Mouse (Mus musculus): ENCODE data around the gene E2f2. TPM values are rescaled to one million over a fixed set of nuclear protein-coding genes. Genes with fewer than 3 reads are reported as not detected.

E2f2 gene
- polyA plus RNA-seq, 1 experiment from 2014 or later: 3.2 TPM

GRCm38 (mm10) chr4:136239622-136240021 lies 67.4 kb downstream of the E2f2 start:
- ATAC-seq (replicated peaks; ENCODE audit: low FRiP score, low read depth): peak; percentile 61; the same call in 1 of the 2 replicates
- H3K4me1 ChIP-seq (replicated peaks; ENCODE audit: insufficient read depth, low read length): no peaks in the 10 kb centered on the region
- H3K9ac ChIP-seq (ENCODE audit: low read depth, low read length): no peak overlapping the region
- H3K4me2 ChIP-seq (ENCODE audit: low read length): no peak overlapping the region
- TF ChIP-seq CTCF (IDR thresholded peaks at IDR 0.05; ENCODE audit: low read depth): peak; percentile 77
- 0 out of 2 replicates have a peak, but pooled peaks cover 3% of the 10 kb centered on the region for H3K36me3 ChIP-seq (ENCODE audit: insufficient read depth, low read length)
- no peak overlapping the region for H3K27ac ChIP-seq
- H3K4me3 ChIP-seq (replicated peaks; ENCODE audit: low read depth, low read length): no peak overlapping the region
- no peaks in the 10 kb centered on the region for H3K9me3 ChIP-seq (replicated peaks; ENCODE audit: low read length)
- H3K27me3 ChIP-seq (ENCODE audit: insufficient read depth, low read length): peaks cover 5% of the 10 kb centered on the region; the same call in 1 of the 2 replicates
- DNase-seq (ENCODE audit: low spot score): peak; percentile 86
- 15% methylated on average over 8 of the region's 8 CpGs for WGBS

- H3K27me3 ChIP-seq (ENCODE audit: insufficient read depth, low read length): peaks cover 5% of the 10 kb centered on the region; the same call in 1 of the 2 replicates
- TF ChIP-seq CTCF (IDR thresholded peaks at IDR 0.05; ENCODE audit: low read depth): no peak
- H3K9ac ChIP-seq (ENCODE audit: low read depth, low read length): no peak overlapping the region
- no peak for DNase-seq (ENCODE audit: low spot score)
- ATAC-seq (replicated peaks; ENCODE audit: low FRiP score, low read depth): no peak
- H3K27ac ChIP-seq: no peak overlapping the region
- 72% methylated on average over 14 of the region's 14 CpGs for WGBS
- no peak overlapping the region for H3K4me3 ChIP-seq (replicated peaks; ENCODE audit: low read depth, low read length)
- no peaks in the 10 kb centered on the region for H3K9me3 ChIP-seq (replicated peaks; ENCODE audit: low read length)
- H3K36me3 ChIP-seq (ENCODE audit: insufficient read depth, low read length): 0 out of 2 replicates have a peak, but pooled peaks cover 3% of the 10 kb centered on the region
- no peak overlapping the region for H3K4me2 ChIP-seq (ENCODE audit: low read length)
- H3K4me1 ChIP-seq (replicated peaks; ENCODE audit: insufficient read depth, low read length): no peaks in the 10 kb centered on the region
Measured at GRCm38 (mm10) chr4:136240123-136240522, 67.9 kb downstream of the E2f2 start.

GRCm38 (mm10) chr4:136240955-136241354 lies 68.8 kb downstream of the E2f2 start:
- H3K4me1 ChIP-seq (replicated peaks; ENCODE audit: insufficient read depth, low read length): no peaks in the 10 kb centered on the region
- no peak for DNase-seq (ENCODE audit: low spot score)
- H3K27ac ChIP-seq: no peak overlapping the region
- WGBS: 63% methylated on average over 8 of the region's 8 CpGs
- H3K36me3 ChIP-seq (ENCODE audit: insufficient read depth, low read length): 0 out of 2 replicates have a peak, but pooled peaks cover 3% of the 10 kb centered on the region
- peaks cover 7% of the 10 kb centered on the region; the same call in 1 of the 2 replicates for H3K27me3 ChIP-seq (ENCODE audit: insufficient read depth, low read length)
- no peak overlapping the region for H3K4me3 ChIP-seq (replicated peaks; ENCODE audit: low read depth, low read length)
- no peak overlapping the region for H3K4me2 ChIP-seq (ENCODE audit: low read length)
- H3K9ac ChIP-seq (ENCODE audit: low read depth, low read length): no peak overlapping the region
- no peak for TF ChIP-seq CTCF (IDR thresholded peaks at IDR 0.05; ENCODE audit: low read depth)
- no peaks in the 10 kb centered on the region for H3K9me3 ChIP-seq (replicated peaks; ENCODE audit: low read length)
- ATAC-seq (replicated peaks; ENCODE audit: low FRiP score, low read depth): no peak

GRCm38 (mm10) chr4:136242065-136242703 lies 70.0 kb downstream of the E2f2 start:
- Histone ChIP-seq H3K4me2 (ENCODE audit: low read length) (no peak overlapping the region), H3K27me3 (ENCODE audit: insufficient read depth, low read length) (peaks cover 12% of the 10 kb centered on the region), H3K4me3 (replicated peaks; ENCODE audit: low read depth, low read length) (no peak overlapping the region), H3K36me3 (ENCODE audit: insufficient read depth, low read length) (0 out of 2 replicates have a peak, but pooled peaks cover 3% of the 10 kb centered on the region), H3K27ac (no peak overlapping the region), H3K4me1 (replicated peaks; ENCODE audit: insufficient read depth, low read length) (peaks cover 7% of the 10 kb centered on the region), H3K9ac (ENCODE audit: low read depth, low read length) (no peak overlapping the region), H3K9me3 (replicated peaks; ENCODE audit: low read length) (no peaks in the 10 kb centered on the region)
- WGBS: 50% methylated on average over 8 of the region's 8 CpGs
- TF ChIP-seq CTCF (IDR thresholded peaks at IDR 0.05; ENCODE audit: low read depth): peak; percentile 73
- DNase-seq (ENCODE audit: low spot score) (no peak), ATAC-seq (replicated peaks; ENCODE audit: low FRiP score, low read depth) (no peak)

GRCm38 (mm10) chr4:136242728-136243127 lies 70.5 kb downstream of the E2f2 start:
- WGBS: 93% methylated on average over 7 of the region's 7 CpGs
- no peak overlapping the region for H3K4me2 ChIP-seq (ENCODE audit: low read length)
- 0 out of 2 replicates have a peak, but pooled peaks cover 3% of the 10 kb centered on the region for H3K36me3 ChIP-seq (ENCODE audit: insufficient read depth, low read length)
- no peak overlapping the region for H3K4me3 ChIP-seq (replicated peaks; ENCODE audit: low read depth, low read length)
- ATAC-seq (replicated peaks; ENCODE audit: low FRiP score, low read depth) (no peak), DNase-seq (ENCODE audit: low spot score) (no peak)
- no peak overlapping the region for H3K27ac ChIP-seq
- H3K27me3 ChIP-seq (ENCODE audit: insufficient read depth, low read length): peaks cover 16% of the 10 kb centered on the region
- H3K4me1 ChIP-seq (replicated peaks; ENCODE audit: insufficient read depth, low read length): peaks cover 12% of the 10 kb centered on the region
- no peaks in the 10 kb centered on the region for H3K9me3 ChIP-seq (replicated peaks; ENCODE audit: low read length)
- no peak for TF ChIP-seq CTCF (IDR thresholded peaks at IDR 0.05; ENCODE audit: low read depth)
- H3K9ac ChIP-seq (ENCODE audit: low read depth, low read length): no peak overlapping the region

GRCm38 (mm10) chr4:136244208-136244607 lies 72.0 kb downstream of the E2f2 start:
- DNase-seq (ENCODE audit: low spot score): no peak
- H3K4me1 ChIP-seq (replicated peaks; ENCODE audit: insufficient read depth, low read length): peaks cover 13% of the 10 kb centered on the region
- H3K27me3 ChIP-seq (ENCODE audit: insufficient read depth, low read length): peaks cover 14% of the 10 kb centered on the region; the same call in 1 of the 2 replicates
- H3K9me3 ChIP-seq (replicated peaks; ENCODE audit: low read length): no peaks in the 10 kb centered on the region
- ATAC-seq (replicated peaks; ENCODE audit: low FRiP score, low read depth): no peak
- H3K36me3 ChIP-seq (ENCODE audit: insufficient read depth, low read length): 0 out of 2 replicates have a peak, but pooled peaks cover 3% of the 10 kb centered on the region
- H3K27ac ChIP-seq: no peak overlapping the region
- TF ChIP-seq CTCF (IDR thresholded peaks at IDR 0.05; ENCODE audit: low read depth): no peak
- 69% methylated on average over 7 of the region's 7 CpGs for WGBS
- H3K4me2 ChIP-seq (ENCODE audit: low read length): no peak overlapping the region
- H3K4me3 ChIP-seq (replicated peaks; ENCODE audit: low read depth, low read length): no peak overlapping the region
- H3K9ac ChIP-seq (ENCODE audit: low read depth, low read length): no peak overlapping the region

Other genes with a start within 250 kb of the E2f2 start
- 107 and 110 TPM in 2 replicates for gene Hmgcl, start 225.9 kb upstream of the E2f2 start, polyA plus RNA-seq (2015; fragmentation: Nextera tagmentation; extraction: Ambion mirVana)
- 25.1 and 30.0 TPM in 2 replicates for gene Gale, start 208.7 kb upstream of the E2f2 start, polyA plus RNA-seq (2015; fragmentation: Nextera tagmentation; extraction: Ambion mirVana)
- 117 and 123 TPM in 2 replicates for gene Lypla2, start 199.8 kb upstream of the E2f2 start, polyA plus RNA-seq (2015; fragmentation: Nextera tagmentation; extraction: Ambion mirVana)
- gene Pithd1, start 185.1 kb upstream of the E2f2 start, polyA plus RNA-seq (2015; fragmentation: Nextera tagmentation; extraction: Ambion mirVana): 49.0 and 49.8 TPM in 2 replicates
- 29.1 and 30.9 TPM in 2 replicates for gene Eloa, start 150.6 kb upstream of the E2f2 start, polyA plus RNA-seq (2015; fragmentation: Nextera tagmentation; extraction: Ambion mirVana)
- 490 and 535 TPM in 2 replicates for gene Rpl11, start 119.0 kb upstream of the E2f2 start, polyA plus RNA-seq (2015; fragmentation: Nextera tagmentation; extraction: Ambion mirVana)
- gene Id3, start 28.9 kb upstream of the E2f2 start, polyA plus RNA-seq (2015; fragmentation: Nextera tagmentation; extraction: Ambion mirVana): 764 and 829 TPM in 2 replicates
- 2.7 and 3.0 TPM in 2 replicates for gene Asap3, start 34.0 kb downstream of the E2f2 start, polyA plus RNA-seq (2015; fragmentation: Nextera tagmentation; extraction: Ambion mirVana)
- gene Tcea3, start 75.3 kb downstream of the E2f2 start, polyA plus RNA-seq (2015; fragmentation: Nextera tagmentation; extraction: Ambion mirVana): 11.2 and 12.3 TPM in 2 replicates
- 13.8 and 15.2 TPM in 2 replicates for gene Zfp46, start 112.3 kb downstream of the E2f2 start, polyA plus RNA-seq (2015; fragmentation: Nextera tagmentation; extraction: Ambion mirVana)
- 121 and 130 TPM in 2 replicates for gene Hnrnpr, start 138.5 kb downstream of the E2f2 start, polyA plus RNA-seq (2015; fragmentation: Nextera tagmentation; extraction: Ambion mirVana)